Mouse (Mus musculus) CH12.LX (cell line): Measurements from ENCODE around the gene Gdf15. TPM values are rescaled to one million over a fixed set of nuclear protein-coding genes. Genes with fewer than 3 reads are reported as not detected.

ENCODE experiments used
- DNase-seq: peaks from one replicate; pipeline ENCODE4 v3.0.0-alpha.2; 2013; ENCODE audit errors: extremely low read depth
- H3K27ac ChIP-seq: 2 replicates; pipeline ENCODE4 v1.5.1; 2012; ENCODE audit warnings: low read depth, mild to moderate bottlenecking, control low read depth, moderate library complexity; ENCODE audit not compliant: insufficient read depth
- H3K27me3 ChIP-seq: replicated peaks from 2 replicates; pipeline ENCODE3; 2012; ENCODE audit warnings: inconsistent platforms
- H3K36me3 ChIP-seq, 2 experiments: replicated peaks in 1 of 2; 2 replicates each; pipeline versions ENCODE3 to v1.6.1; 2012; ENCODE audit warnings: inconsistent platforms in 1 of 2, low read length in 1 of 2, mild to moderate bottlenecking in 1 of 2, mixed read lengths in 1 of 2, moderate library complexity in 1 of 2; ENCODE audit not compliant: control insufficient read depth in 1 of 2, insufficient read depth in 1 of 2
- H3K4me1 ChIP-seq, 2 experiments: 2 replicates each; pipeline ENCODE4 v1.6.1; 2012; ENCODE audit warnings: inconsistent platforms in 1 of 2, moderate library complexity in 1 of 2; ENCODE audit not compliant: insufficient read depth in 2 of 2, control insufficient read depth in 1 of 2
- H3K4me2 ChIP-seq: 2 replicates; pipeline ENCODE4 v1.6.1; 2012; ENCODE audit warnings: low read depth, mild to moderate bottlenecking, control low read depth; ENCODE audit not compliant: poor library complexity, insufficient read depth, severe bottlenecking
- H3K4me3 ChIP-seq, 3 experiments: fragments of 150-350 bp in 1 of 3; sonication (generic) in 1 of 3; replicated peaks in 1 of 3; 2 replicates each; pipeline versions ENCODE3 to v1.5.1; 2011 to 2012; ENCODE audit warnings: low read depth in 2 of 3, low read length in 2 of 3, mild to moderate bottlenecking in 2 of 3, moderate library complexity in 2 of 3, control low read depth in 1 of 3, improper control_type of control experiment in 1 of 3, inconsistent platforms in 1 of 3, mixed read lengths in 1 of 3; ENCODE audit not compliant: poor library complexity in 1 of 3
- H3K79me2 ChIP-seq: replicated peaks from 2 replicates; pipeline ENCODE4 v1.6.1; 2012; ENCODE audit warnings: mild to moderate bottlenecking, moderate library complexity; ENCODE audit not compliant: control insufficient read depth, poor library complexity, insufficient read depth, severe bottlenecking; ENCODE audit errors: extremely low read depth
- H3K9ac ChIP-seq: 2 replicates; pipeline ENCODE4 v1.6.1; 2012; ENCODE audit warnings: low read depth, mild to moderate bottlenecking, control low read depth, moderate library complexity; ENCODE audit not compliant: insufficient read depth
- H3K9me3 ChIP-seq: replicated peaks from 2 replicates; pipeline ENCODE3; 2012; ENCODE audit warnings: low read length, inconsistent platforms, mixed read lengths
- BHLHE40 ChIP-seq: IDR thresholded peaks from 2 replicates; pipeline ENCODE4 v1.6.1; 2011; ENCODE audit warnings: mild to moderate bottlenecking, low read depth, low read length, improper control_type of control experiment
- CHD1 ChIP-seq: IDR thresholded peaks from 2 replicates; pipeline ENCODE4 v1.6.1; 2012; ENCODE audit warnings: low read depth, low read length, improper control_type of control experiment, inconsistent platforms
- CTCF ChIP-seq, 2 experiments: IDR thresholded peaks in 1 of 2; conservative IDR thresholded peaks in 1 of 2; 2 replicates each; pipeline ENCODE4 v1.5.1; 2011 to 2012; ENCODE audit warnings: low read depth in 2 of 2, low read length in 2 of 2, improper control_type of control experiment in 1 of 2, inconsistent platforms in 1 of 2, mild to moderate bottlenecking in 1 of 2, moderate library complexity in 1 of 2
- E2F4 ChIP-seq: IDR thresholded peaks from 2 replicates; pipeline ENCODE4 v1.6.1; 2011; ENCODE audit warnings: low read depth, low read length, improper control_type of control experiment; ENCODE audit not compliant: insufficient replicate concordance
- EP300 ChIP-seq: IDR thresholded peaks from 2 replicates; pipeline ENCODE4 v1.6.1; 2011; ENCODE audit warnings: low read length, improper control_type of control experiment
- HCFC1 ChIP-seq: IDR thresholded peaks from 2 replicates; pipeline ENCODE4 v1.6.1; 2012; ENCODE audit warnings: low read depth, mild to moderate bottlenecking, inconsistent platforms, low read length, improper control_type of control experiment
- KAT2A ChIP-seq: IDR thresholded peaks from 2 replicates; pipeline ENCODE4 v1.6.1; 2012; ENCODE audit warnings: low read length, improper control_type of control experiment, inconsistent platforms; ENCODE audit not compliant: insufficient replicate concordance
- MAFK ChIP-seq: IDR thresholded peaks from 2 replicates; pipeline ENCODE4 v1.6.1; 2011; ENCODE audit warnings: low read length, improper control_type of control experiment; ENCODE audit not compliant: insufficient replicate concordance
- MAX ChIP-seq: IDR thresholded peaks from 2 replicates; pipeline ENCODE4 v1.6.1; 2011; ENCODE audit warnings: low read length, improper control_type of control experiment
- MAZ ChIP-seq: IDR thresholded peaks from 2 replicates; pipeline ENCODE4 v1.6.1; 2012; ENCODE audit warnings: low read depth, mild to moderate bottlenecking, inconsistent platforms, low read length, improper control_type of control experiment, moderate library complexity
- MEF2A ChIP-seq: IDR thresholded peaks from 2 replicates; pipeline ENCODE4 v1.6.1; 2014; ENCODE audit warnings: low read depth, mild to moderate bottlenecking, inconsistent platforms, low read length, improper control_type of control experiment, borderline replicate concordance
- MXI1 ChIP-seq: IDR thresholded peaks from 2 replicates; pipeline ENCODE4 v1.6.1; 2011; ENCODE audit warnings: mild to moderate bottlenecking, low read depth, low read length, improper control_type of control experiment
- MYC ChIP-seq: IDR thresholded peaks from 2 replicates; pipeline ENCODE4 v1.6.1; 2011; ENCODE audit warnings: low read depth, mild to moderate bottlenecking, improper control_type of control experiment, low read length
- PAX5 ChIP-seq: IDR thresholded peaks from 2 replicates; pipeline ENCODE4 v1.6.1; 2012; ENCODE audit warnings: low read length, inconsistent platforms, mixed read lengths
- POLR2A ChIP-seq: IDR thresholded peaks from 2 replicates; pipeline ENCODE4 v1.6.1; 2011; ENCODE audit warnings: low read depth, mild to moderate bottlenecking, improper control_type of control experiment, low read length
- POLR2AphosphoS2 ChIP-seq: IDR thresholded peaks from 2 replicates; pipeline ENCODE4 v1.6.1; 2011; ENCODE audit warnings: low read depth, low read length, improper control_type of control experiment
- TBP ChIP-seq: conservative IDR thresholded peaks from 2 replicates; pipeline ENCODE4 v1.6.1; 2011; ENCODE audit warnings: low read depth, low read length, improper control_type of control experiment
- UBTF ChIP-seq: IDR thresholded peaks from 2 replicates; pipeline ENCODE4 v1.6.1; 2012; ENCODE audit warnings: low read depth, mild to moderate bottlenecking, inconsistent platforms, low read length, improper control_type of control experiment, moderate library complexity
- USF1 ChIP-seq: IDR thresholded peaks from 2 replicates; pipeline ENCODE4 v1.6.1; 2014; ENCODE audit warnings: low read depth, mild to moderate bottlenecking, inconsistent platforms, low read length, improper control_type of control experiment
- USF2 ChIP-seq: conservative IDR thresholded peaks from 2 replicates; pipeline ENCODE4 v1.6.1; 2011; ENCODE audit warnings: low read depth, low read length, improper control_type of control experiment
- ZC3H11A ChIP-seq: IDR thresholded peaks from 2 replicates; pipeline ENCODE4 v1.6.1; 2012; ENCODE audit warnings: low read depth, mild to moderate bottlenecking, inconsistent platforms, low read length, improper control_type of control experiment
- ZKSCAN1 ChIP-seq: IDR thresholded peaks from 2 replicates; pipeline ENCODE4 v1.6.1; 2012; ENCODE audit warnings: low read depth, inconsistent platforms, low read length, improper control_type of control experiment, borderline replicate concordance
- ZMIZ1 ChIP-seq: IDR thresholded peaks from 2 replicates; pipeline ENCODE4 v1.6.1; 2012; ENCODE audit warnings: low read depth, mild to moderate bottlenecking, inconsistent platforms, low read length, improper control_type of control experiment
- ZNF384 ChIP-seq: IDR thresholded peaks from 2 replicates; pipeline ENCODE4 v1.6.1; 2012; ENCODE audit warnings: low read depth, low read length, improper control_type of control experiment, inconsistent platforms
- dilution Hi-C: fragments of 300-500 bp; cut with MboI; formaldehyde crosslinking; loops from 2 replicates; pipeline ENCODE4 v1.14.3; 2020; ENCODE audit warnings: low sequenced_read_pairs; ENCODE audit not compliant: extremely low pct_unique_long_range_greater_than_20kb, extremely low pct_ligation_motif_present
- in situ Hi-C: fragments of 300-500 bp; cut with MboI; formaldehyde crosslinking; loops from 3 replicates; pipeline ENCODE4 v1.14.3; 2019; ENCODE audit warnings: low sequenced_read_pairs, low pct_ligation_motif_present, low pct_unique_long_range_greater_than_20kb, mixed read lengths
- polyA plus RNA-seq: library from polyadenylated mRNA; unstranded; fragments of >175 nt; gene quantifications from 2 replicates; pipeline ENCODE4 v1.2.1, GENCODE M21; 2012; ENCODE audit warnings: low read depth; ENCODE audit not compliant: insufficient read length
- total RNA-seq, 2 experiments: library from RNA; depleted of rRNA; stranded (reverse); fragments of 300-350 nt in 1 of 2; fragments of >200 nt in 1 of 2; gene quantifications; 2 replicates each; pipeline ENCODE4 v1.2.3; 2012 to 2014

Gene Gdf15
- total and polyA plus RNA-seq, 3 experiments = 0.16 to 0.21 TPM; not detected in 1

GRCm38 (mm10) chr8:70605871-70606779 lies 26.1 kb downstream of the Gdf15 start:
- peaks cover 4% of the 10 kb centered on the region for H3K9me3 ChIP-seq
- H3K79me2 ChIP-seq = peaks cover 9% of the 10 kb centered on the region; the same call in 1 of the 2 replicates
- no peak for DNase-seq
- peaks cover 15 to 45% of the 10 kb centered on the region in 2 experiments for H3K36me3 ChIP-seq
- in situ Hi-C loops (loop anchor here (10.0 kb wide), 1 partner anchor 61 kb away; no protein-coding TSS in a partner anchor), dilution Hi-C loops (no loop called here)
- H3K4me1 ChIP-seq = peaks cover 22 to 41% of the 10 kb centered on the region in 2 experiments
- H3K4me2 ChIP-seq = no peak overlapping the region
- H3K9ac ChIP-seq = no peak overlapping the region
- H3K27me3 ChIP-seq = no peaks in the 10 kb centered on the region
- H3K27ac ChIP-seq = no peak overlapping the region
- no peak for TF ChIP-seq MXI1
- TF ChIP-seq MAZ = no peak
- TF ChIP-seq ZKSCAN1 = no peak
- no peak for TF ChIP-seq TBP
- no peak for TF ChIP-seq MEF2A
- no peak for TF ChIP-seq POLR2A
- TF ChIP-seq UBTF = no peak
- no peak for TF ChIP-seq KAT2A
- TF ChIP-seq EP300 = no peak
- no peak for TF ChIP-seq MAFK
- no peak for TF ChIP-seq USF1
- no peak for TF ChIP-seq PAX5
- TF ChIP-seq E2F4 = no peak
- no peak for TF ChIP-seq CTCF (conservative IDR thresholded peaks at IDR 0.05 in 1 of 2, IDR thresholded peaks at IDR 0.05 in 1 of 2; ENCODE audit: low read depth in 2 of 2, low read length in 2 of 2)
- no peak for TF ChIP-seq ZC3H11A
- TF ChIP-seq BHLHE40 = no peak
- H3K4me3 ChIP-seq = no peak overlapping the region

DNA sequence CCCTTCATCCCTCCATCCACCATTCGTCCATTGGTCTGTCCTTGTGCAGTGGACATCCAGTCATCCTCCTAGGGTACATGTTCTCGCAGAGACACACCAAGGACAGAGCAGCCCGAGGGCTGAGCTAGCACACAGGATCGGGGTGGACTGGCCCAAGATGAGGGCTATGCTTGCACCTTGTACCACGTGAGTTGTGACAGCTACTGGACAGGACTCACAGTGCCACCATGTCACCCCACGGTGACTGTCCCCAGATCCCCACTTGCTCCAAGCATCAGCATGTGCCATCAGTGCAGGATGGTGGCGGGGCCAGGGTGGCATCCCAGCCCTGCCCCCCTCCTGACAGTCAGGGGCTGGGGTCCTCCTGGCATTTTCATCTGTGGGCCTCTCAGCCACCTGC lies 27.7 kb downstream of the Gdf15 start:
- Histone ChIP-seq H3K4me3 (no peak overlapping the region), H3K4me1 (peaks cover 22 to 37% of the 10 kb centered on the region in 2 experiments), H3K27ac (no peak overlapping the region), H3K9me3 (peaks cover 4% of the 10 kb centered on the region), H3K79me2 (peaks cover 9% of the 10 kb centered on the region; the same call in 1 of the 2 replicates), H3K27me3 (no peaks in the 10 kb centered on the region), H3K36me3 (peaks cover 26 to 59% of the 10 kb centered on the region in 2 experiments), H3K9ac (no peak overlapping the region), H3K4me2 (no peak overlapping the region)
- in situ Hi-C loops (loop anchor here (10.0 kb wide), 1 partner anchor 60 kb away; no protein-coding TSS in a partner anchor), dilution Hi-C loops (no loop called here)
- DNase-seq = no peak
- no peak for TF ChIP-seq BHLHE40
- no peak for TF ChIP-seq UBTF
- no peak for TF ChIP-seq ZC3H11A
- no peak for TF ChIP-seq USF2
- no peak for TF ChIP-seq MAZ
- TF ChIP-seq MYC = no peak
- TF ChIP-seq KAT2A = no peak
- no peak for TF ChIP-seq POLR2AphosphoS2
- no peak for TF ChIP-seq ZMIZ1
- no peak for TF ChIP-seq CHD1
- no peak for TF ChIP-seq ZNF384
- no peak for TF ChIP-seq MAX
- TF ChIP-seq HCFC1 = no peak
- TF ChIP-seq MEF2A = no peak
- TF ChIP-seq, all 38 proteins: peak for 0
